Mouse (Mus musculus) thymus, adult 2 months (tissue): ENCODE data around the gene Osbpl10.

Experiments
- CTCF ChIP-seq: fragments of 200-500 bp; IDR thresholded peaks from 2 replicates; pipeline ENCODE4 v1.5.1; 2012; ENCODE audit warnings: mild to moderate bottlenecking, control low read depth, low read length, moderate library complexity, borderline replicate concordance; ENCODE audit not compliant: control insufficient read depth, poor library complexity, insufficient read depth; ENCODE audit errors: extremely low read depth
- POLR2A ChIP-seq: fragments of 200-500 bp; IDR thresholded peaks from 2 replicates; pipeline ENCODE4 v1.6.1; 2012; ENCODE audit warnings: mild to moderate bottlenecking, low read length, control low read depth, moderate library complexity; ENCODE audit not compliant: control insufficient read depth, poor library complexity, insufficient read depth; ENCODE audit errors: extremely low read depth

- no peak for TF ChIP-seq CTCF
- no peak for TF ChIP-seq POLR2A
Measured at GRCm38 (mm10) chr9:115117314-115117713, 138.9 kb downstream of the Osbpl10 start.
